Mouse (Mus musculus): ENCODE results near the gene Numa1. TPM values are rescaled to one million over a fixed set of nuclear protein-coding genes. Genes with fewer than 3 reads are reported as not detected.
"Not testable (repeated sequence)": the region's sequence is repeated elsewhere in the genome, so short reads cannot be mapped to it uniquely, and the experiment has no call there.

Gene Numa1
- polyA plus RNA-seq, 1 experiment from 2014 or later, result 40.0 TPM

GRCm38 (mm10) chr7:101906287-101906681, 27.6 kb upstream of the Numa1 start, which contains the start of gene Tomt:
Gene Tomt (minus strand): TSS chr7:101906359.
- ATAC-seq (replicated peaks; ENCODE audit: insufficient number of reproducible peaks, insufficient read depth, low FRiP score, low read depth), result no peak
- Histone ChIP-seq H3K9me3 (replicated peaks) (no peaks in the 10 kb centered on the region; the same call in 1 of the 2 replicates), H3K4me1 (replicated peaks) (peaks cover 10% of the 10 kb centered on the region), H3K4me3 (peak within 1 kb of the TSS; percentile 71), H3K4me2 (peak within 1 kb of the TSS; percentile 72), H3K27ac (peak within 1 kb of the TSS; percentile 97), H3K27me3 (no peaks in the 10 kb centered on the region), H3K36me3 (peaks cover 15% of the 10 kb centered on the region), H3K9ac (peak within 1 kb of the TSS; percentile 88)
- 10% methylated on average over 11 of the region's 11 CpGs for WGBS

- Histone ChIP-seq H3K4me1 (replicated peaks) (peaks cover 10% of the 10 kb centered on the region), H3K36me3 (peaks cover 18% of the 10 kb centered on the region), H3K4me3 (peak overlapping the region; percentile 71), H3K9me3 (replicated peaks) (no peaks in the 10 kb centered on the region; the same call in 1 of the 2 replicates), H3K4me2 (peak overlapping the region; percentile 65), H3K27me3 (no peaks in the 10 kb centered on the region), H3K27ac (peak overlapping the region; percentile 97), H3K9ac (peak overlapping the region; percentile 88)
- no peak for ATAC-seq (replicated peaks; ENCODE audit: insufficient number of reproducible peaks, insufficient read depth, low FRiP score, low read depth)
- WGBS, result 45% methylated on average over 8 of the region's 8 CpGs
These were observed 27.2 kb upstream of the Numa1 start for GRCm38 (mm10) chr7:101906696-101907095.

GRCm38 (mm10) chr7:101908367-101908766, 25.5 kb upstream of the Numa1 start:
- H3K27ac ChIP-seq, result no peak overlapping the region; the same call in 1 of the 2 replicates
- no peak for ATAC-seq (replicated peaks; ENCODE audit: insufficient number of reproducible peaks, insufficient read depth, low FRiP score, low read depth)
- no peaks in the 10 kb centered on the region for H3K27me3 ChIP-seq
- H3K36me3 ChIP-seq, result peaks cover 34% of the 10 kb centered on the region
- no peak overlapping the region for H3K9ac ChIP-seq
- H3K4me2 ChIP-seq, result no peak overlapping the region
- H3K4me1 ChIP-seq (replicated peaks), result peaks cover 10% of the 10 kb centered on the region
- H3K9me3 ChIP-seq (replicated peaks), result no peaks in the 10 kb centered on the region
- 54% methylated on average over 4 of the region's 4 CpGs for WGBS
- H3K4me3 ChIP-seq, result no peak overlapping the region

- WGBS, result 87% methylated on average over 4 of the region's 4 CpGs
- Histone ChIP-seq H3K4me3 (no peak overlapping the region), H3K27ac (no peak overlapping the region), H3K9ac (no peak overlapping the region), H3K27me3 (no peaks in the 10 kb centered on the region), H3K4me2 (no peak overlapping the region), H3K9me3 (replicated peaks) (no peaks in the 10 kb centered on the region), H3K36me3 (peaks cover 40% of the 10 kb centered on the region), H3K4me1 (replicated peaks) (peaks cover 10% of the 10 kb centered on the region)
- ATAC-seq (replicated peaks; ENCODE audit: insufficient number of reproducible peaks, insufficient read depth, low FRiP score, low read depth), result no peak
These were observed 23.8 kb upstream of the Numa1 start for GRCm38 (mm10) chr7:101910138-101910537.

GRCm38 (mm10) chr7:101911982-101912381, 21.9 kb upstream of the Numa1 start:
- H3K4me2 ChIP-seq, result no peak overlapping the region
- H3K9ac ChIP-seq, result no peak overlapping the region
- no peaks in the 10 kb centered on the region for H3K9me3 ChIP-seq (replicated peaks)
- no peak overlapping the region for H3K27ac ChIP-seq
- H3K4me3 ChIP-seq, result no peak overlapping the region
- 68% methylated on average over 3 of the region's 3 CpGs for WGBS
- peaks cover 2% of the 10 kb centered on the region for H3K4me1 ChIP-seq (replicated peaks)
- no peaks in the 10 kb centered on the region for H3K27me3 ChIP-seq
- ATAC-seq (replicated peaks; ENCODE audit: insufficient number of reproducible peaks, insufficient read depth, low FRiP score, low read depth), result no peak
- peaks cover 40% of the 10 kb centered on the region for H3K36me3 ChIP-seq

- ATAC-seq (replicated peaks; ENCODE audit: insufficient number of reproducible peaks, insufficient read depth, low FRiP score, low read depth), result peak; percentile 66
- Histone ChIP-seq H3K36me3 (peaks cover 9% of the 10 kb centered on the region), H3K4me2 (no peak overlapping the region), H3K4me3 (no peak overlapping the region), H3K9me3 (replicated peaks) (no peaks in the 10 kb centered on the region), H3K9ac (no peak overlapping the region), H3K27me3 (no peaks in the 10 kb centered on the region), H3K27ac (no peak overlapping the region), H3K4me1 (replicated peaks) (no peaks in the 10 kb centered on the region)
- WGBS, result 19% methylated on average over 1 of the region's 1 CpGs
These were observed 15.8 kb upstream of the Numa1 start for GRCm38 (mm10) chr7:101918071-101918470.

GRCm38 (mm10) chr7:101925892-101926291, 8.0 kb upstream of the Numa1 start:
- not testable (repeated sequence) for ATAC-seq (replicated peaks; ENCODE audit: insufficient number of reproducible peaks, insufficient read depth, low FRiP score, low read depth); H3K4me1 ChIP-seq (replicated peaks); H3K4me2 ChIP-seq; H3K27me3 ChIP-seq; H3K9me3 ChIP-seq (replicated peaks); H3K36me3 ChIP-seq; H3K9ac ChIP-seq; H3K27ac ChIP-seq; H3K4me3 ChIP-seq

- Histone ChIP-seq H3K9me3 (replicated peaks) (no peaks in the 10 kb centered on the region), H3K27ac (no peak overlapping the region), H3K36me3 (no peaks in the 10 kb centered on the region), H3K4me2 (no peak overlapping the region), H3K27me3 (no peaks in the 10 kb centered on the region), H3K4me1 (replicated peaks) (peaks cover 5% of the 10 kb centered on the region; the same call in 1 of the 2 replicates), H3K4me3 (no peak overlapping the region), H3K9ac (no peak overlapping the region)
- WGBS, result 75% methylated on average over 3 of the region's 3 CpGs
- ATAC-seq (replicated peaks; ENCODE audit: insufficient number of reproducible peaks, insufficient read depth, low FRiP score, low read depth), result no peak
These were observed 5.8 kb upstream of the Numa1 start for GRCm38 (mm10) chr7:101928093-101928492.

- H3K27me3 ChIP-seq, result no peaks in the 10 kb centered on the region
- no peak overlapping the region for H3K27ac ChIP-seq
- WGBS, result 88% methylated on average over 1 of the region's 1 CpGs
- H3K36me3 ChIP-seq, result no peaks in the 10 kb centered on the region
- H3K4me3 ChIP-seq, result peak overlapping the region; percentile 86
- peaks cover 11% of the 10 kb centered on the region for H3K4me1 ChIP-seq (replicated peaks)
- H3K9me3 ChIP-seq (replicated peaks), result no peaks in the 10 kb centered on the region
- ATAC-seq (replicated peaks; ENCODE audit: insufficient number of reproducible peaks, insufficient read depth, low FRiP score, low read depth), result no peak
- H3K9ac ChIP-seq, result no peak overlapping the region
- H3K4me2 ChIP-seq, result peak overlapping the region; percentile 78; the same call in 1 of the 2 replicates
These were observed 1.4 kb upstream of the Numa1 start for GRCm38 (mm10) chr7:101932551-101932950.

- Histone ChIP-seq H3K4me1 (replicated peaks) (peaks cover 11% of the 10 kb centered on the region), H3K36me3 (no peaks in the 10 kb centered on the region)
These were observed 611 bp upstream of the Numa1 start for GRCm38 (mm10) chr7:101933300-101933699.

GRCm38 (mm10) chr7:101935957-101936356, 2.0 kb downstream of the Numa1 start:
- 88% methylated on average over 4 of the region's 4 CpGs for WGBS
- H3K27ac ChIP-seq, result no peak overlapping the region
- H3K4me1 ChIP-seq (replicated peaks), result peaks cover 11% of the 10 kb centered on the region
- H3K4me2 ChIP-seq, result no peak overlapping the region
- no peaks in the 10 kb centered on the region for H3K9me3 ChIP-seq (replicated peaks)
- no peak overlapping the region for H3K9ac ChIP-seq
- no peaks in the 10 kb centered on the region for H3K36me3 ChIP-seq
- H3K27me3 ChIP-seq, result no peaks in the 10 kb centered on the region
- no peak for ATAC-seq (replicated peaks; ENCODE audit: insufficient number of reproducible peaks, insufficient read depth, low FRiP score, low read depth)
- H3K4me3 ChIP-seq, result no peak overlapping the region

More at GRCm38 (mm10) chr7:101933300-101933699, 611 bp upstream of the Numa1 start:
- H3K9ac ChIP-seq, result peak overlapping the region; percentile 63
- H3K4me2 ChIP-seq, result peak overlapping the region; percentile 78
- no peak; the same call in 1 of the 2 replicates for ATAC-seq (replicated peaks; ENCODE audit: insufficient number of reproducible peaks, insufficient read depth, low FRiP score, low read depth)
- no peaks in the 10 kb centered on the region for H3K9me3 ChIP-seq (replicated peaks)
- peak overlapping the region; percentile 73 for H3K27ac ChIP-seq
- peak overlapping the region; percentile 86 for H3K4me3 ChIP-seq
- 4% methylated on average over 15 of the region's 15 CpGs for WGBS
- H3K27me3 ChIP-seq, result no peaks in the 10 kb centered on the region

- Histone ChIP-seq H3K27me3 (no peaks in the 10 kb centered on the region), H3K4me2 (no peak overlapping the region), H3K27ac (no peak overlapping the region), H3K4me1 (replicated peaks) (peaks cover 13% of the 10 kb centered on the region), H3K9ac (no peak overlapping the region), H3K4me3 (no peak overlapping the region), H3K36me3 (no peaks in the 10 kb centered on the region), H3K9me3 (replicated peaks) (no peaks in the 10 kb centered on the region)
- ATAC-seq (replicated peaks; ENCODE audit: insufficient number of reproducible peaks, insufficient read depth, low FRiP score, low read depth), result no peak
- WGBS, result 95% methylated on average over 4 of the region's 4 CpGs
These were observed 3.1 kb downstream of the Numa1 start for GRCm38 (mm10) chr7:101936996-101937395.
